Mouse (Mus musculus) hindbrain, embryonic 13.5 days (tissue): ENCODE results near the gene Sost. TPM values are rescaled to one million over a fixed set of nuclear protein-coding genes. Genes with fewer than 3 reads are reported as not detected.

ENCODE experiments used
- polyA plus RNA-seq: library from polyadenylated mRNA; unstranded; fragments of >200 nt; fragmentation: Nextera tagmentation; extraction: Ambion mirVana; gene quantifications from 2 replicates; pipeline ENCODE4 v1.2.1, GENCODE M21; 2015

Gene Sost
- polyA plus RNA-seq, 1 experiment from 2014 or later, result 0.42 TPM

Other genes starting within 250 kb of the Sost start
- 35.1 and 39.7 TPM in 2 replicates for gene Dhx8, start 234.1 kb downstream of the Sost start, polyA plus RNA-seq
- 4.5 and 6.4 TPM in 2 replicates for gene Etv4, start 181.6 kb downstream of the Sost start, polyA plus RNA-seq
- gene Meox1, start 72.6 kb downstream of the Sost start, polyA plus RNA-seq, result 0.43 and 0.56 TPM in 2 replicates
- gene Cfap97d1, start 17.3 kb upstream of the Sost start, polyA plus RNA-seq, result not detected in 2 replicates
- 15.4 and 16.0 TPM in 2 replicates for gene Dusp3, start 20.0 kb upstream of the Sost start, polyA plus RNA-seq
- 43.5 and 45.9 TPM in 2 replicates for gene Mpp3, start 61.4 kb upstream of the Sost start, polyA plus RNA-seq
- gene Cd300lg, start 74.5 kb upstream of the Sost start, polyA plus RNA-seq, result 0.38 and 0.53 TPM in 2 replicates
- gene Mpp2, start 121.5 kb upstream of the Sost start, polyA plus RNA-seq, result 24.1 and 24.9 TPM in 2 replicates
- not detected in 2 replicates for gene Ppy, start 134.3 kb upstream of the Sost start, polyA plus RNA-seq
- 3.3 and 7.5 TPM in 2 replicates for gene Pyy, start 140.8 kb upstream of the Sost start, polyA plus RNA-seq
- gene Nags, start 178.5 kb upstream of the Sost start, polyA plus RNA-seq, result not detected in 2 replicates
- 37.9 and 38.1 TPM in 2 replicates for gene Tmem101, start 189.4 kb upstream of the Sost start, polyA plus RNA-seq
- 144 and 148 TPM in 2 replicates for gene Lsm12, start 218.3 kb upstream of the Sost start, polyA plus RNA-seq
- 30.0 and 37.2 TPM in 2 replicates for gene G6pc3, start 222.6 kb upstream of the Sost start, polyA plus RNA-seq